Comparison of ENCODE assay signal across 15 mouse cellular contexts in genomic region chr6:66470627-66471249, GRCm38 (mm10).
DNase-seq lines count a peak whose midpoint lies in the region; ATAC-seq and TF ChIP-seq lines count a peak whose summit lies in the region.
"Had no signal": no experiment of that assay in that cellular context is flagged by ENCODE, and none has a peak within 500 bp of the region (broad histone marks: within the 10 kb centered on the region; RNA-seq: fewer than 3 reads in every experiment).

No protein-coding gene starts in this region.

- ATAC-seq in CD4-positive, CD25-positive, alpha-beta regulatory T cell, adult 4 months = no peak
- 0 out of 2 replicates have a peak, but pooled peaks have one; percentile 21 for ATAC-seq in stomach, postnatal 0 days (ENCODE audit: low FRiP score, low TSS enrichment)
- ATAC-seq: liver, postnatal 0 days had no signal

- no peak for TF ChIP-seq CTCF in stomach, postnatal 0 days (IDR thresholded peaks at IDR 0.05; ENCODE audit: low read depth)

- H3K4me1 ChIP-seq in stomach, postnatal 0 days (replicated peaks; ENCODE audit: control insufficient read depth, insufficient read depth) = no peaks in the 10 kb centered on the region
- H3K4me1 ChIP-seq: heart, embryonic 13.5 days; hindbrain, embryonic 15.5 days had no signal

- no peaks in the 10 kb centered on the region for H3K9me3 ChIP-seq in stomach, postnatal 0 days (ENCODE audit: control insufficient read depth, low read length)
- H3K9me3 ChIP-seq: heart, embryonic 13.5 days; hindbrain, embryonic 15.5 days had no signal

- no peaks in the 10 kb centered on the region for H3K36me3 ChIP-seq in stomach, postnatal 0 days (ENCODE audit: control insufficient read depth, insufficient read depth, low read length)
- H3K36me3 ChIP-seq: heart, embryonic 13.5 days; hindbrain, embryonic 15.5 days had no signal

- no peaks in the 10 kb centered on the region for H3K27me3 ChIP-seq in stomach, postnatal 0 days (ENCODE audit: control insufficient read depth, insufficient read depth, low read length)
- H3K27me3 ChIP-seq: heart, embryonic 13.5 days; hindbrain, embryonic 15.5 days had no signal

- H3K27ac ChIP-seq in stomach, postnatal 0 days (replicated peaks) = no peak overlapping the region
- H3K27ac ChIP-seq: heart, embryonic 13.5 days; hindbrain, embryonic 15.5 days had no signal

- no peak overlapping the region for H3K4me2 ChIP-seq in stomach, postnatal 0 days (replicated peaks; ENCODE audit: low read depth)
- H3K4me2 ChIP-seq: heart, embryonic 13.5 days; hindbrain, embryonic 15.5 days had no signal

- TF ChIP-seq EP300 in stomach, postnatal 0 days (optimal IDR thresholded peaks at IDR 0.05) = no peak

- H3K9ac ChIP-seq in stomach, postnatal 0 days (ENCODE audit: low read length) = no peak overlapping the region
- H3K9ac ChIP-seq: heart, embryonic 13.5 days; hindbrain, embryonic 15.5 days; liver, postnatal 0 days had no signal

- 77% methylated on average over 4 of the region's 4 CpGs for WGBS in stomach, postnatal 0 days

- no peak overlapping the region for H3K4me3 ChIP-seq in stomach, postnatal 0 days (ENCODE audit: low read depth, low read length)
- H3K4me3 ChIP-seq: heart, embryonic 13.5 days; hindbrain, embryonic 15.5 days had no signal

- peak; percentile 16 for DNase-seq in CD4-positive, CD25-positive, alpha-beta regulatory T cell, adult 2 months (ENCODE audit: low read depth, low spot score)
- DNase-seq in kidney, postnatal 10 days = peak; percentile 4
- DNase-seq in kidney, postnatal 4 days = no peak
- DNase-seq in thymus, postnatal 4 days = peak; percentile 10
- no peak for DNase-seq in thymus, postnatal 25 days
- no peak for DNase-seq in stomach, postnatal 0 days (ENCODE audit: low spot score)
- DNase-seq in urinary bladder, postnatal 25 days (ENCODE audit: low spot score) = no peak
- DNase-seq: adrenal gland, postnatal 36 days; cerebellum, postnatal 36 days; liver, postnatal 0 days; right cerebral cortex, adult 18-20 months; spleen, adult 18-20 months had no signal

Comparison
In these comparisons a context has a peak if more than half of its experiments do, and no peak if none do; other contexts are left out.
1. DNase-seq: peak in CD4-positive, CD25-positive, alpha-beta regulatory T cell, adult 2 months (single experiment), kidney, postnatal 10 days (single experiment) and thymus, postnatal 4 days (single experiment); none in kidney, postnatal 4 days (0 of 2), thymus, postnatal 25 days (single experiment), stomach, postnatal 0 days (single experiment) and urinary bladder, postnatal 25 days (single experiment).